Mouse (Mus musculus) telencephalon, adult 2 months (tissue): ENCODE measurements around the gene Wdr4.

Source experiments
- DNase-seq: peaks from one replicate; pipeline ENCODE4 v3.0.0-alpha.2; 2011; ENCODE audit warnings: low read depth, low spot score

Gene Wdr4

DNA sequence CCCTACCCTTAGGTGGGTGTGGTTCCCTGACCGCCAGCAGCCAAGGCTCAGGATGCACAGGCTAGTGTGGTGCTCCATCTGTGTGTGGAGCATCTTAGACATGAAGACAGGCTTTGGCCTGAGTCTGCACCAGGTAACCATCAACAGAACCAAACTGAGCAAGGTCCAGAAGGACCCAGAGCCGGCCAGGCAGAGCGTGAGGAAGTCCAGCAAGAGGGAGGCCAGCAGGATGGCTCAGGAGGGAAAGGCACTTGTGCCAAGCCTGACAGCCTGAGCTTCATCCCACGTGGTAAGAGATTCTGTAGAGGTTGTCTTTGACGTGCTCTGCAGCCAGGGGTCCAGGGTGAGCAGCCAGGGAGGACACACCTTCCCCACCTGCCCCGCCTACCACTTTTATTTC is 22.1 kb downstream of the Wdr4 start:
- DNase-seq: no peak

DNA sequence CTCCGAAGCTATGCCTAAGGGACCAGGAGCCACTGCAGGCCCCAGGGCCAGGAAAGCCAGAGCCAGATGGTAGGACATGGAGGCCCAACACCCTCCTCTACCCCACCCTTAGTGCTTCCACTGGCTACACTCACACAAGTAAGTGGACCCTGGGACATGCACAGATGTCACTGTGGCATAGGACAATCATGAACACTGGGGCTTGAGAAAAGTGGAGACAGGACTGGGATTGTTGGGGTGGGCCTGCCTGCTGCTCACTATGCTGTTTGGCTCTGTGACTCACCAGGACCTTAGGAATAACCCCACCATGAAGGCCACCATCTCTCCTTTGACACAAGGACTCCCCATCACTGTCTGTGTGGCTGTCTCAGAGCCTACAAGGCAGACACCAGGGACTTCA is 24.8 kb downstream of the Wdr4 start:
- no peak for DNase-seq

DNA sequence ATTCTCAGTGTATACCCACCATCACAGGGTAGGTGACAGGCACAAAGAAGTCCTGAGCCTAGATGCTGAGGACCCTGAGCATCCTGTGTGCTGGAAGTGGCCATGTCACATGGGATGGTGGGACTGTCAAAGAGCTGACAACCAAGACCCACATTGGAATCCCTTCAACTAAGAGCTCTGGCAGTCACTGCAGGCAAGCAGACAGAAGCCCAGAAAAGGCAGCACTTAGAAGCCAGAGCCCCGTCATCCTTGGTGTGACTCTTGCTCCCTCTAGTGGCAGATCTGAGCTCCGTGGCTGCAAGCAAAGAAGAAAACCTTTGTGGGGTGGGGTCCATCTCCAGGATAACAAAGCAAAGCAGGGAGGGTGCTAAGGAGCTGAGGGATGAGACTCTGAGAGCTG is 27.4 kb downstream of the Wdr4 start:
- DNase-seq: peak; percentile 68

DNA sequence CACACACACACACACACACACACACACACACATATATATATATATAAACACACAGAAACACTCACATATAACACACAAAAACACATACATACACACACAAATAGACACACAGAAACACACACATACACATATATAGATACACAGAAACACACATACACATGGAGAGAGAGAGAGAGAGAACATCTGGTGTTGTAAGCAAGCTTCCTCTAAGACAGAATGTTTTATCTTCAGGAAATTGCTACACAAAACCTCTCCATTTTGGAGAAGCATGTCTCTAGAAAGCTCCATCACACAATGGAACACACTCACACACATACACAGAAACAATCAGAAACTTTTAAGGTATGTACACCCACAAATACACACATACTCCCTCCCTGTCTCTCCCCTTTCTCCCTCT is 28.4 kb downstream of the Wdr4 start:
- DNase-seq: no peak

DNA sequence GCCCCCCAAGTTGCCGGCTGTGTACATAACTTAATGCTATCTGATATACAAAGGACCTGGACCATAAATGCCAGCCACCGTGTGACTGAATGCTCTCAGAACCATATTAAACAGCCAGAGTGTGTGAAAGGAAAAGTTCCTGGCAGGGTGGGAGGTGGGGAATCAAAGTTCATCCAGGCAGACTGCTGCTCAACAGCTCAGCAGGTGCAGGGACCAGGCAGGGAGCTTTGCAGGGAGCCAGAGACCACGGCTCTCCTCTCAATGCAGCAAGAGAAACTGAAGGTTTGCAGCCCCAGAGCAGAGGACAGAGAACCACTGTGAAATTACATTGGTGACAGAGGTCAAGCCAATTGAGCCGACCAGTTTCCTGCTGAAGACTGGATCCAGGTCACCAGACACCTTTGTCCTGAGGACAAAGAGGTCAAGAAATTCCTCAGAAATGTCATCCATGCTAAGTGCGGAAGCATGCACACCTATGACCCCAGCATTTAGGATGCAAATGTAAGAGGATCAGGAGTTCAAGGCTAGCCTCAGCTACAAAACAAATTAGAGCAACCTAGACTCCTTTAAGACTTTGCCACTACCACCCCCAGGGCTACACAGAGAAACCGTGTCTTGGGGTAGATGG is 32.2 kb downstream of the Wdr4 start:
- DNase-seq: no peak

DNA sequence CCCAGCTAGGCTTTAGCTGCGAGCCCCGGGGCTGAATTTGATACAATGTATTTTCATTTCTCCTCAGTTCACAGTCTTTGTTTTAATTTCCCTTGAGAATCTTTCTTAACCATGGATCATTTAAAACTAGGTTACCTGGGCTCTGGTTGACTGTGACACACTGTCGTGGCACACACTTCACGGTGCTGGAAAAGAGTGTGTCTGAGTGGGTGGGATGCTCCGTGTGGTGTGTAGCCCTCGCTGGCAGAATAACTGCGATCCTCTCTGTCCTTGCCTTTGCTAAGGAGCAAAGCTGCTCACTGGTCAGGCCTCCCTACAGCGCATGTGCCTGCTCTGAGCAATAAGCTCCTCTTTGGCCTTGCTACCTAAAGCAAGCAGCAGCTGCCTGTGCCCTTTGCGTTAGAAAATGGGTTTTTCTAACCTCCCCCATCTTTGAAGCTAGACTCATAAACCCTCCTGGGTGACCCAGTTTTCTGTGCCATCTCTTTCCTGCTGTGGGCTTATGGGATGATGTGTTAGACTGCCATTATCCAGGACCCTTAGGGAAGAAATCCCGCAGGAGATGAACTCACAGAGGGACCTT is 33.1 kb downstream of the Wdr4 start:
- no peak for DNase-seq

DNA sequence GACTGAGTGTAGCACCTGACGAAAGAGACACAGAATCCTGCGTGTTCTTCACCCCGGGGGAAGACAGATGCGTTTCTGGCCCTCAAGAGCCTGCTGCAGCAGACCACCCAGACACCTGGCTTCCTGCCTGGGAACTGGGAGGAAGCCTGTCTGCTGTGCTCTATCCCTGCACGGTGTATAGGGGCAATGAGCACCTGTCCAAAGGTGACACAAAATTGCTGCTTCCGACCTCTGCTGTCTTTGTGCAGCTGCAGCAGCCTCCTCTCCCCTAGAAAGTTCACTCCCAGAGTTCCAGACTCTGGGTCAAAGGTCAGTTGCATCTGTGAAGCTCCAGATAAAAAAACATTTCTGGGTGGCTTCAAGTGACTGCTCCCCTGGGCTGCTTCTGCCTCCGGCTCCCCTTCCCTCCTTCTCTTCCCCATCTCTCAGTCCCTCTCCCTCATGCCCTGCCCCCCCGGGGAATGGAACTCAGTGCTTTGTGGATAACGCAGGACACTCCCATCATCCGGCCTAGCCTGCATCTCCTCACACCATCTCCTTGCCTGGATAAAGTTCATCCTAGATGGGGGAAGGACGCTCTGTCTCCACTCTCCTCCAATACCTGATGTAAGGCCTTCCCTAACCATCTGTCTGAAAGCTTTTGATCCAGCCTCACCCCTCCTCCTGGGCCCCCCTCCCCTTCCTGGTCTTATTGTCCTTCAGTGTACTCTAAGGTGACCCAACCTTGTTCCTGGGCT is 40.5 kb downstream of the Wdr4 start:
- no peak for DNase-seq

DNA sequence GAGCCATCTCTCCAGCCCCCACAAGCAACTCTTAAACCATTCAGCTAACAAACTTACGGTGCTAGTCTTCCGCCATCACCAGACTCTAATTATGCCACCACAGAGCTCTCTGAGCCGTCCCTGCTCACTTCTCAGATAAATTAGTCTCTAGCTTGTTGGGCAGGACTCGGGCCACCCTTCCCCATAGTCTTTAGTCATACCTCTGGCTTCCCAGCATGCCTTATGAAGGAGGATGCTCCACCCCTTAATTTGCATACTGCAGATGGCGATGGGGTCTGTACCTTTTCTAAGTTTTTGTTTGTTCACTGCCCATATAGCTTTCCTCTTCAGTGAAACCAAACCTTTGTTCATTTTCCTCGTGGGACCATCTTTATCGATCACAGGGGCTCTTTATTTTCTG is 41.2 kb downstream of the Wdr4 start:
- no peak for DNase-seq

DNA sequence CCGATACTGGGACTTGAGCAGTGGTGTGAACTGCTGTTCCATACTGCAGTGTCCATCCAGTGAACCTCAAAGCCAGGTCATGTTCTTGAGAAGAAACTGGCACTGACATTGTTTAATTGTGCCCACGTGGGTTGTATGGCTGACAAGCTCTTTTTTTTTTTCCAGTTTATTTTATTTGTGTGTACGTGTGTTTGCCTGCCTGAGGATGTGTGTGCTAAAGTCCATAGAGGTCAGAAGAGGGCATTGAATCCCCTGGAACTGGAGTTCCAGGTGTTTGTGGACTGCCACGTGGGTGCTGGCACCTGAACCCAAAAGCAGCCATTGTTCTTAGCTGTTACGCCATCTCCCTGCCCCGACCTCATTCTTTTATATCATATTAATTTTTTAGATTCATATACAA is 45.4 kb downstream of the Wdr4 start:
- no peak for DNase-seq

DNA sequence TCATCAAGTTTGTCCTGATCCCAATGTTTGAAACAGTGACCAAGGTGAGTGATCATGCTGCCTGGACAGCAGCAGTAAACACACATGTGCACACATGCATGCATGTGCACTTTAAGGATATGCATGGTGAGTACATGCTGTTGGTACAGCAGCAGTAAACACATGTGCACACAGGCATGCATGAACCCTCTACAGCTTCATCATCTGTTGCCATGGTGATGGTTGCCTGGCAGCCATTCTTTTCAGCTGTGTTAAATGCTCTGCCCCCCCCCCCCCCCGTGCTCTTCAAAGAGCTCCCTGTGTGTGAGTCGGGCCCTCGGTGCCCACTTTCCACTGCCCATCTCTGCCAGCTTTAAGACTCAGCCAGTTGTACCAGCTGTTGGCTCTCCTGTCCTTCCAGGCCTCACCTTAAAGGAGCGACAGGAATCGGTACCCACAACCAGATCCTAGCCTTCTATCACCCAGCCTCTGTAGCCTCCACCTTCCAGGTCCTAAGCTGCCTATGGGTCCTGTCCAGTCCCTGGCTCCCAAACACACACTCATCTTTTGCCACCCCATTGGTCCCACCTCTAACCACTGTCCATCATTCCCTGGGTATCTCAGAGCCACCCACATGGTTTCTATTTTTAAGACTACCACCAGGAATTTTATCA is 48.9 kb downstream of the Wdr4 start:
- no peak for DNase-seq

DNA sequence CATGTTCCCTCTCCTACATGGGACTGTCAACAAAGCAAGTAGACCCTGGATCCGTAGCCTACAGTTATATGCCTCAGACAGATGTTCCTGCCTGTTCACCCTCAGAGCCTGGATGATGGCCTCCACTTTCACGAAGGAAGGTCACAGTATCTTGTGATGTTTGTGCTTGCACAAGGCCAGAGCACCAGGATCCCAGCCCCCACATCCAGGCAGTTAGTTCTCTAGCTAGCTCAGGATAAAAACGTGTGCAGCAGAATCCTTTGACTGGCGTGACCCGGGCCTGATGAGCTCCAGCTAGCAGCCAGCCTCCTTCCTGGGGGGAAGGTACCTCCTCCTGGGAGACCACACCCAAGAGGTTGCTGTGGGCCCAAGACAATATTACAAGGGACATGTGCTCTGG is 51.3 kb downstream of the Wdr4 start:
- DNase-seq: no peak

DNA sequence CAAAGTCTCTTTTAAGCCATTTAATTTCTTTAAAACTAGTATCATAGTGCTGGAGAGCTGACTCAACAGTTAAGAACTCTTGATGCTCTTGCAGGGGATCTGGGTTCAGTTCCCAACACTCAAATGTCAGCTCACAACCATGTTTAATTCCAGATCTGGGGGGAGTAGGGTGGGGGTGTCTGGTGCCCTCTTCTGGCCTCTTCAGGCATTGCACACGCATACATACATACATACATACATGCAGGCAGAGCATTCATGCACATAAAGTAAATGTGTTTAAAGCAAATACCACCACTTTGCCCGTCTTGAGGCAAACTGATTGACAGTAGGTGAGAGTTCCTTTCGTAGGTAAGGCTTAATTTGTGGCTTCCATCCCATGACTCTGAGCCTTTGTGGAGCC is 52.9 kb downstream of the Wdr4 start:
- DNase-seq: no peak

DNA sequence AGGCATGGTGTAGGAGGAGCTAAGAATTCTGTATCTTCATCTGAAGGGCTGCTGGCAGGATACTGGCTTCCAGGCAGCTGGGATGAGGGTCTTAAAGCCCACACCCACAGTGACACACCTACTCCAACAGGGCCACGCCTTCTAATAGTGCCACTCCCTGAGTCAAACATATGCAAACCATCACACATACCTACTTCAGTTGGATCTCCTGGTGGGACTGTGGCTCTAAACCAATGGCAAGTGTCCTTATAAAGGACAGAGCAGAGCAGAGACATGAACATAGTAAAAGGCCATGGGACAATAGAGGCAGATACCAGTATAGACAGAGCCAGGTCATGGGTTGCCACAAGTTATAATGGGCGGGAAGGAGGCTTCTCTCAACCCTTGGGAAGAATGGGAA is 57.3 kb downstream of the Wdr4 start:
- no peak for DNase-seq

DNA sequence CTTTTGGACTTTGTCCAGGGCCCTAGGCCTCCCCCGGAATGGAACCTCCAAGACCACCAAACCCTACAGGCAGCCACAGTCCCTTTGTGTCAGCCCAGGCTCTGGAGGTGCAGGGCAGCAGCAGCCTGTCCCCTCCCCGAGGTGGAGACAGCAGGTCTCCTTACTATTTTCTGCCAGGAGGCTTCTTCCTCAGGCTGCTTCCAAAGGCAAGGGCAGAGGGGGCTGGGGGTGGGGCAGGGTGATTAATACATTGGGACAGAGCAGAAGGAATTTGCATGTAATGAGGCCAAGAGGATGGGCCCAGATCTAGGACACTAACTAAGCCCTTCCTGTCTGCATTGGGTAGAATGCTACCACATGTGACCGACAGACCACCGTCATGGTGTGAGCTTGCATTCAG is 59.4 kb downstream of the Wdr4 start:
- DNase-seq: no peak

DNA sequence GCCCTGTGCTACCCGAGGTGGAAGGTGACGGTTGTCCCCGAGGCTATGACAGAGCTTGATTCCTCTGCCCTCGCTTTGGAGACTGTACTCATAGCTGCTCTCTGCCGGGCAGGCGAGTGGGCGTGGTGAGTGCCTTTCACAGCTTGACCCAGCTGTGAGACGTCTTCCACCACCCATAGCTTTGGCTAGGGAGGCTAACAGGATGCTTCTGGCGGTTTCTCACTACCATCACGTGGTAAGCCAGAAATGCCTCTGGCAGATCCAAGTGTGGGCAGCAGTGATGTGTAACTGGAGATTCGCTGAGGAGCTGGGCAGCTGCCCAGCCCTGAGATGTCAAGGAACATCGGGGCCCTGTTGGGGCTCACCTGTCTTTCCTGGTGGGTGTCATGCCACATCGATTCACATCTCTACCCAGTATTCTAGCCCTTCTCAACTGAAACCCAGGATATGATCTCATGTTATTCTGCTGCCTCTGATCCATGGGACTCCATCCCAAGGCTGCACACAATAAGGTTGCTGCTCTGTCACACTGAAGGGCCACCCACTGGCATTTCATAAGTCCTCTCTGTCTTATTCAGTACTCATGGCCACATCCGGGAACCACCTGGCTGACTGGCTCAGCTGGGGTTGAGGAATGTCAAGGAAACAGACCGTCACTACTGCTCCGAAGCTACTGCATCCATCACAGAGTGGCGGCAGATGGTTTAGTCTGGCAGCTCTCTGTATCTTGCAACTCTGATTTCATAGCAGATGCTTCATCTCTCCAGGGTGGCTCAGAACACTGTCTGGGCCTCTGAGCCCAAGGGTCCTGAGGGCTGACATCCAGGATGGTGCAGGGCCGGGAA is 62.8 kb downstream of the Wdr4 start:
- DNase-seq: peak; percentile 77

DNA sequence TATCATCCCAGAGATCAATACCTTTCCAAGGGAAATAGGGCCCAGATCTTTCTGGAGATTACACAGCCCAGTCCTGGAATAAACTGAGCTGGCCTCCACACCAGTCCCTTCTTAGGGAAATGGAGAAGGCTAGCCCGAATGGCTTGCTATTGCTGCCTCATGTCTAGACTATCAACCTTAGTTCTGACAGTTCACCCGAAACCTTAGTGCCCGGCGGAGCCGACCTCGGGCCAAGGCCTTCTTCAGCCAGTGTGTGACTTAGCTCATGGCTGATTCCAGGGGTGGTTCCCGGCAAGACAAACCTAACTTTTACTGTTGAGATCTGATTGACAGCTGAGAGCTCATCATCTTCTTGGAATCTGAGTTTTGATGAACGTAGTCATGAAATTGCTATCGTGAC is 65.7 kb downstream of the Wdr4 start:
- DNase-seq: no peak

DNA sequence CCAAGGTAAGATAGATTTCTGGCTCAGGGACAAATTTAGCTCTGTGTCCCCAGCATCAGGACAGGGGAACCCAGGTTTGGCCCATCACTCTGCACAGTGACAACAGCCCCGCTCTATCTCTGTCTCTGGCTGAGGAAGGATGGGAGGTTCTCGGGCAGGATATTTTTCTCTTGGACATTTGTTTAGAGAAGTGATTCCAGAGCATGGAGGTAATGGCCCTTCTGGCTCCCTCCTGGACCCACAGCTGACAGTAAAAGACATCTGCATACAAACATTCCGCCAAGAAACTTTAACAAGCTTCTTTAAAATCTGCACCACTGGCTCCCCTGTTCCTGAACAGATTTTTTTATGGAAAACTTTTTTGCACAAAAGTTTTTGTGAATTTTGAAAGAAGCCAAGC is 66.3 kb downstream of the Wdr4 start:
- no peak for DNase-seq

DNA sequence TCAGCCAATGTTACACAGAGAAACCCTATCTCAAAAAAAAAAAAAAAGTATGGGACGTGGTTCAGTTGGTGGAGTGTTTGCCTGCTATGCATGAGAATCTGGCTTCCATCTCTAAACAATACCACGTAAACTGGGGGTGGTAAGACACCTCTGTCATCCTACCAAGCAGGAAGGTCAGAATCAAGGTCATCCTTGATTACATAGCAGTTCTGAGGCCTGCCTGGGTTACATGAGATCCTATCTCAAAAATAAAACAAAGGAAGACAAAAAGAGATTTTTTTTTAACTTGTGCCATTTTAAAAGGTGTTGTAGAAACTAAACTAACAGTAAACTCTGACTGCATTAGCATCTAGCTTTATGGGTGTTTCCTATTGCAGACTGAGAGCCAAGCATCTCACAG is 67.0 kb downstream of the Wdr4 start:
- no peak for DNase-seq

DNA sequence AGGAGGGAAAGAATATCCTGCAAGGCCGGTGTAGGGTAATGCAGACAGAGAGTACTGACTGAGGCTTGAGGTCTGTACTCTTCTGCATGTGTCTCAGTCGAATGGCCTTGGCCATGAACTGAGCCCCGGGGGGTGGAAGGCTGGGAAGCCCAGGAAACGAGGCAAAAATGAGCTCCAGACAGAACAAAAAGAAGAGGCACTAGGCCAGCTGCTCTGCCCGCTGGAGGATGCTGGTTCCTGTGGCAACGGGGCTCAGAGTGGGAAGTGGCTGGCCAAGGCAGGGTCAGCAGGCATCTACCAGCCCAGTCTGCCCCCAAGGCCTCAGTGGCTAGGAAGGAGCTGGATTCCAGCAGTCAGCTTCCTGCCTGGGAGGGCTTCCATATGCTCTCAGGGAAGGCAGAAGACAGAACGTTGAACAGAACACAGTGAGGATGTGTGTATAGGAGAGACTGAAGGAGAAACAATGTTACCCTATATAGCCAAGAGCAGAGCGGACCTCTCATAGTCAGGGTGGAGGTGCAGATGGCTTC is 68.5 kb downstream of the Wdr4 start:
- no peak for DNase-seq

DNA sequence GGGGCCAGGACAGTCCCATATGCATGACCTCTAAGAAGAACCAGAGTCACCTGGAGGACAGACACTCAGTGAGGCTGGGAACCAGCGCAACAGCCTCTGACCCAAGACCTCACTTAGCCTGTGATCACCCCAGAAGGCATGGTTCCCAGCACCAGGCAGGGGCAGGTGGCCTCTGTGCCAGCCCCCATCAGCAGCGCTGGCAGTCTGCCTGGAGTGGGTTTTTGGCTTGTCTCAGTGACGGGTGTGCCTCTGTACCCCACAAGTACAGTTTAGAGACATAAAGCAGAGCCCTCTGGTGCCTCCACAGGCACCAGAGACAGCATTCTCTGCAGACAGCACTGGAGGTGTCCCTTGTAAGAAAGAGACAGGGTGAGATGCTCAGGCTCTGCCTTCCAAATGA is 69.6 kb downstream of the Wdr4 start:
- no peak for DNase-seq

DNA sequence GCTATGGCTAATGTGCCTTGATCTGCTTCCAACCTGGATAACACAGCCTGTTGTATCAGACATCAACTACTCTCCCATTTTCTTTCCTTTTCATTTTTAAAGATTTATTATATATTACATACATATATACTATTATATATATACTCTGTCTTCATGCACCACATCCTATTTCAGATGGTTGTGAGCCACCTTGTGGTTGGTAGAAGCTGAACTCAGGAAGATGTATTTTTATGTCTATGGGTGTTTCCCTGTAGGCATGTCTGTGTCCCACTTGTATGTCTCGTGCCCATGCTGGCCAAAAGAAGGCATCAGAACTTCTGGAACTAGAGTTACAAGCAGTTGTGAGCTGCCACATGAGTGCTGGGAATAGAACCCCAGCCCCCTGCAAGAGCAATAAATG is 71.3 kb downstream of the Wdr4 start:
- no peak for DNase-seq

DNA sequence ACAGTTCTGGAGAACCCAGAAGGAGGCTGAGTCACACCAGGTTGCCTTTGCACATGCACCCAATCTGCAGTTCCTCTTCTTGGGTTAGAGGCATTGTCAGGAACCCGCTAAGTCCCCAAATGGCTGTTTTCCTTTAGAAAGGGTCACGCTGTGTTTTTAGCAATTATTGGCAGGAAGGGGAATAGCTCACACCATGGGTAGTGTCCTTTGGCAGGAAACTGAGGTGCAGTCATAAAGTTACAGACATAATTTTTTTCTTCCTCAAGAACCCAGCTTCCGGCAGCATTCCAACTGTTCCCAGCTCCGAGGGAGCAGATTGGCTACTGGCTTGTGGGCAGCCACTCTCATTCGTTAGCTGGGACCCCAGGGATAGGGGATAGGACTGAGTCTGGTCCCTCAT is 72.0 kb downstream of the Wdr4 start:
- DNase-seq: no peak
